Mouse (Mus musculus) forelimb bud, embryonic 11.5 days (tissue): ENCODE results near the gene Lcn12.

Source experiments
- DNase-seq: peaks from one replicate; pipeline ENCODE4 v3.0.0-alpha.2; 2012; ENCODE audit warnings: low read depth, low spot score

The Lcn12 gene

DNA sequence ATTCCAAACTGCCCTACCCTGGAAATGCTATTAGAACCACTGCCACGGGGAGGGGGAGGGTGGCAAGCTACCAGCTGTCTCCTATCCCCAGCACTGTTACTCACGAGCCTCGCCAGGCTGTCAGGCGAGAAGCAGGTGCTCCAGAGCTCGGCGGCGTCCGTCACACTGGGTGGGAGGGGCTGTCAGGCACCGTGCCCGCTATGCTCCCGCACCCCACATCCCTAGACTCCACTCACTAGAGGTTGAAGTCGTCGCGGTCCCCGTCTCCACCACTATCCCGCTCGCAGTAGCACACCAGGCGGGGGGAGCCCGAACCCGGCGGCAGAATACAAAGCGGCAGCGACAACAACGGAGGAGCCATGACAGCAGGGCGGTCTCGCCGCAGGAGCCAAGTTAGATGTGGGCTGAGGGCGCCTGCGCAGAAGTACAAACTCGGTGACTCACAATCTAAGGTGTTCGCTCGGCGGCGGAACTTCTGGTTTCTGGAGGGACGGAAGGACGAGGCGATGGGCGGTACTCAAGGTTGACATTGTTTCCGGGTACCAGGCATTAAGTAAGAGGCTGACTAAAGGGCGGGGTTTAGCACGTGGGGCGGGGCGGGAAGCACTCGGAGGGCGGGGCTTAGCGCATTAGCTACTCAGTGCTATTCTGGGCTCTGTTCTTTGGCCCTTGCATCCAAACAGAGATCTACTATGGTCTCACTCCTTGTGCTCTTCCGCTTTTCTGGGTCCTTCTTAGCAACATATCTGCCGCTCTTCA is 33.0 kb downstream of the Lcn12 start, which contains the start of gene Paxx:
Paxx (minus strand) TSS at position 544 of the 759 bp plus-strand sequence.
- peak; percentile 91 for DNase-seq

GRCm38 (mm10) chr2:25460135-25460534 is 33.6 kb downstream of the Lcn12 start:
- no peak for DNase-seq

GRCm38 (mm10) chr2:25458911-25459310 is 34.8 kb downstream of the Lcn12 start:
- DNase-seq, result no peak

DNA sequence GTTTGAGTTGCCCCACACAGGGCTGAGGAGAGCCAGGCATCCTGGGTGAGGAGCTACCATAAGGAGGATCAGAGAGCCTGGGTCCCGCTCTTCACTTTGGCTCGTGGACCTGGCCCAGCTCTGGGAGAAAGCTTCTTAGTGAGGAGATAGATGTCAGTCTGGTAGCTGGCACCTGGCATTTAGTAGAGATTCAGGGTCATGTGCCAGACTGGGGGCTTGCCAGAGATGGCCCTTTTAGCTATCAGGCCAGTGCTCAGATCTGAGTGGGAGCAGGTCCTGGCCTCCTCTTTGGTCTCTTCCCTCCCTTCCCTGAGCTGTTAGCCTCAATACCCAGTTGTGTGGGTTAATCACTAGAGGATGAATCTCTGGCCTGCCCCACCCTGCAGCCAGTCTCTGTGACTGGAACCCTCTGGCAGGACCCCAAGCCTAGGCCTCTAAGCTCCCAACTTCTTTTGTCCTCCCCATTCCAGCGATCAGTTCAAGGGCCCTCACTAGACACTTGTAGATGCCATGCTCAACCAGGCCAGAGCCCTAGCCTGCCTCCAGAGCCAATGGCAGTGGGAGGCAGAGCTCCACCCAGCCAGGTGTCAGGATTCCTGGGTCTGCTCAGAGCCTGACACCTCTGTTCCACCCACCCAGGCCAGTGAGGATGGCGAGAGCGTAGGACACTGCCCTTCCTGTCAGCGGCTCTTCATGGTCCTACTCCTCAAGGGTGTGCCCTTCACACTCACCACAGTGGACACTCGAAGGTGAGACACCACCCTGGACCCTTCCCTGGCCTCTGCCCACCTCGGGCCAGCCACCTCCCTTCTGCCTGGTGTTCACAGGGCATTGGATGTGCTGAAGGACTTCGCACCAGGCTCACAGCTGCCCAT is 36.5 kb downstream of the Lcn12 start:
- DNase-seq, result no peak

DNA sequence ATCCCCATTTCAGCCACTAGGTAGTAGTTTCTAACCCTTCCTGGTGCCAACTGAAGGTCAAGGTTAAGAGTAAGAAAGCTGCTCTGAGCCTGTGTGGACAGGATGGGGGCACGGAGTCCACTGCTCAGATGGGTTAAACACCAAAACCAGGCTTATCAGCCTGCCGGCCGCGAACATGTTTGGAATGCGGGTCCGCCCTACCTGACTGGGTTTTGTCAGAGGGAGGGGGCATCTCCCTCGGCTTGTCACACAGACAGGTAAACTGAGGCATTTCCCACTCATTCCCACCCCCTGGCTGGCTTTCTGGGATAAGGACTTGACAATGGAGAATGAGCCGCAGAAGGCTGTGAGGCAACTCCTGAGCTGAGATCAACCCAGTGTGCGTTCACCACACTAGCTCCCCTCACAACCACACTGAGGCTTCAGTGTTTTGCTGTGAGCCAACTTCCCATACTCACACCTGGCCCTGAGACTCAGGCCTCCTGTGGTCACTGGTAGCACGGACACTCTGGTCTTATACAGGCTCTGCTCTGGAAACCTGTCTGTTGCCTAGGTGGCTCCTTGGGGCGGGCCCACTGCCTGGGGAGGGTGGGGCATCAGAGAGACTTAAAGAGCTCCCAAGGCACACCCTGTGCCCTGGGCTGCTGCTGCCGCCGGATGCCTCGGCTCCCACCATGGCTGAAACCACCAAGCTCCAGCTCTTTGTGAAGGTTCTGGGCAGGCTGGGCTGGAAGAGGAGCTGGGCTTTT is 37.3 kb downstream of the Lcn12 start, which contains the start of gene Clic3:
Clic3 (plus strand) TSS at position 634 of the 749 bp plus-strand sequence.
- no peak for DNase-seq

DNA sequence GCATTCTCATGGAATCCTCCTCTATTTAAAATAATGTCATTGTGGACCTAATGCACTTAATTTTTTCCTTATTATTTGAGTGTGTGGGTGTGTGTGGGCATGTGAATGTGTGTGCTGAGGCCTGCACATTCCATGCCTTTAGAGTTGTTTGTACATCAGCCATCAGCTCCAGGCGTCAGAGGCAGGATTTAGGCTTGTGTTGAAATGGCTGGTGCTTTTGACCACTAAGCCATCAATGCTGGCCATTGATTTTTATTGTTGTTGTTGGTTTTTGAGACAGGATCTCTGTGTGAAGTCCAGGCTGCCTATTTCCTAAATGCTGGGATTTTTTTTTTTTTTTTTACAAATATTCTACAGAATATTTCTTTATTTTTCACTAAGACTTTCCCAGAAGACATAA is 40.8 kb downstream of the Lcn12 start:
- DNase-seq, result no peak

- DNase-seq, result no peak
These were observed 42.7 kb downstream of the Lcn12 start for GRCm38 (mm10) chr2:25450853-25451647.

DNA sequence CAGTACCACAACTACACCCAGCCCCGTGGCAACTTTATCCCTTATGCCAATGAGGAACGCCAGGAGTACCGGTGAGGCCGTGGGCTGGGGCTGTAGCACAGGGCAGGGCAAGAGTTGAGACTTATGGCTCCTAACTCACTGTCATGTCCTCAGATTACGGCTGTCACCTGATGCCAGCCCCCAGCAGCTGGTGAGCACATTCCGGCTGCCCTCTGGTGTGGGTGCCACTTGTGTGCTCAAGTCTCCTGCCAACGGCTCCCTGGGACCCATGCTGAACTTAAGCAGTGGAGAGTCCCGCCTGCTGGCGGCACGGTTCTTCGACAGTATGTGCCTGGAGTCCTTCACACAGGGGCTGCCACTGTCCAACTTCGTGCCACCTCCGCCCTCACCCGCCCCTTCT is 51.0 kb downstream of the Lcn12 start:
- no peak for DNase-seq

DNA sequence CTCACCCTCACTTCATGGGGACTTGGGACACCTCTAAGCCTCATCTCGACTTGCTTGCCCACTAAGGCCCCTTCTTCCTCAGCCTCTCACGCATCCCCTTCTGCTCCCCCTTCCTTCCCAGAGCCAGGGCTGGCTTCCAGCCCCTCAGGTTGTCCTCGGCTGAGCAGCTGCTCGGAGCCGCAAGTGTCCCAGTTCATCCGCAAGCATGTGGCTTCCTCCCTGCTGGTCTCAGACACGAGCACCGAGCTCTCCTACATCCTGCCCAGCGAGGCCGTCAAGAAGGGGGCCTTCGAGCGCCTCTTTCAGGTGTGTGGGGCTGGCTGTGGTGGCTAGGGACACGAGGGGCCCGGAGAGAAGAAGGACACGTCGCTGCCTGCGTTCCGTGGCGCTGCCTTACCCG is 52.6 kb downstream of the Lcn12 start:
- no peak for DNase-seq
